Mouse (Mus musculus) C2C12 (cell line): Measurements from ENCODE around the gene Dapk1. TPM values are rescaled to one million over a fixed set of nuclear protein-coding genes. Genes with fewer than 3 reads are reported as not detected.

Experiments
- H3K27me3 ChIP-seq: one replicate; pipeline ENCODE4 v1.6.1; 2011; ENCODE audit not compliant: control insufficient read depth, insufficient read depth, insufficient read length
- H3K36me3 ChIP-seq: one replicate; pipeline ENCODE4 v1.6.1; 2011; ENCODE audit not compliant: control insufficient read depth, insufficient read depth
- H3K4me3 ChIP-seq: one replicate; pipeline ENCODE4 v1.5.1; 2011; ENCODE audit warnings: mild to moderate bottlenecking, control low read depth; ENCODE audit not compliant: poor library complexity, insufficient read depth, severe bottlenecking
- H3K79me2 ChIP-seq: one replicate; pipeline ENCODE4 v1.6.1; 2011; ENCODE audit not compliant: control insufficient read depth, insufficient read depth
- H3K79me3 ChIP-seq: one replicate; pipeline ENCODE4 v1.6.1; 2011; ENCODE audit warnings: low read depth, control low read depth
- H3ac ChIP-seq: one replicate; pipeline ENCODE3; 2011; ENCODE audit warnings: low read depth; ENCODE audit not compliant: control insufficient read depth, insufficient read length
- CEBPB ChIP-seq: IDR thresholded peaks from one replicate; pipeline ENCODE4 v1.6.1; 2011; ENCODE audit warnings: low read depth, mild to moderate bottlenecking, control low read depth, moderate library complexity
- CTCF ChIP-seq: IDR thresholded peaks from one replicate; pipeline ENCODE4 v1.5.1; 2011; ENCODE audit not compliant: control insufficient read depth, insufficient read depth, insufficient read length
- FOSL1 ChIP-seq: IDR thresholded peaks from one replicate; pipeline ENCODE4 v1.8.0; 2011; ENCODE audit warnings: mild to moderate bottlenecking, low read length; ENCODE audit not compliant: poor library complexity, insufficient read depth, severe bottlenecking
- MAX ChIP-seq: IDR thresholded peaks from one replicate; pipeline ENCODE4 v1.6.1; 2011; ENCODE audit warnings: mild to moderate bottlenecking, control low read depth
- MYOD1 ChIP-seq: IDR thresholded peaks from one replicate; pipeline ENCODE4 v1.6.1; 2011; ENCODE audit warnings: low read depth; ENCODE audit not compliant: control insufficient read depth, insufficient read length
- MYOG ChIP-seq: IDR thresholded peaks from one replicate; pipeline ENCODE4 v1.6.1; 2011; ENCODE audit not compliant: control insufficient read depth, insufficient read length; ENCODE audit errors: extremely low read depth
- USF1 ChIP-seq: IDR thresholded peaks from one replicate; pipeline ENCODE4 v1.6.1; 2011; ENCODE audit warnings: low read depth, mild to moderate bottlenecking, control low read depth, moderate library complexity
- polyA plus RNA-seq: library from polyadenylated mRNA; unstranded; fragments of >200 nt; fragmentation: generic; extraction: Trizol; gene quantifications from one replicate; pipeline ENCODE4 v1.2.1, GENCODE M21; 2012; ENCODE audit warnings: missing spikeins

Gene Dapk1
- polyA plus RNA-seq, 1 experiment = not detected

- Histone ChIP-seq H3K4me3 (no peak overlapping the region), H3K36me3 (no peaks in the 10 kb centered on the region), H3K79me2 (no peaks in the 10 kb centered on the region), H3ac (no peak overlapping the region), H3K79me3 (no peaks in the 10 kb centered on the region), H3K27me3 (no peaks in the 10 kb centered on the region)
- TF ChIP-seq USF1 (no peak), CEBPB (no peak), MYOG (no peak)
Observed at GRCm38 (mm10) chr13:60701671-60702171, 100.0 kb downstream of the Dapk1 start.

GRCm38 (mm10) chr13:60707541-60708468 is 106.1 kb downstream of the Dapk1 start:
- Histone ChIP-seq H3K36me3 (no peaks in the 10 kb centered on the region), H3ac (no peak overlapping the region), H3K4me3 (no peak overlapping the region), H3K27me3 (no peaks in the 10 kb centered on the region), H3K79me3 (no peaks in the 10 kb centered on the region), H3K79me2 (no peaks in the 10 kb centered on the region)
- no peak for TF ChIP-seq CTCF
- no peak for TF ChIP-seq MYOG
- TF ChIP-seq CEBPB = no peak
- no peak for TF ChIP-seq MYOD1
- no peak for TF ChIP-seq USF1
- TF ChIP-seq MAX = no peak
- no peak for TF ChIP-seq FOSL1

GRCm38 (mm10) chr13:60709136-60709535 is 107.4 kb downstream of the Dapk1 start:
- Histone ChIP-seq H3ac (no peak overlapping the region), H3K4me3 (no peak overlapping the region), H3K27me3 (peaks cover under 1% of the 10 kb centered on the region), H3K79me2 (no peaks in the 10 kb centered on the region), H3K79me3 (no peaks in the 10 kb centered on the region), H3K36me3 (no peaks in the 10 kb centered on the region)
- no peak for TF ChIP-seq MYOG
- TF ChIP-seq USF1 = no peak
- no peak for TF ChIP-seq CEBPB
- TF ChIP-seq CTCF = no peak
- no peak for TF ChIP-seq MYOD1
- TF ChIP-seq FOSL1 = no peak
- TF ChIP-seq MAX = no peak

GRCm38 (mm10) chr13:60710963-60711362 is 109.2 kb downstream of the Dapk1 start:
- TF ChIP-seq MAX = no peak
- no peak for TF ChIP-seq MYOG
- no peak for TF ChIP-seq CTCF
- no peak for TF ChIP-seq FOSL1
- TF ChIP-seq USF1 = no peak
- TF ChIP-seq CEBPB = no peak
- TF ChIP-seq MYOD1 = no peak
- Histone ChIP-seq H3K4me3 (no peak overlapping the region), H3ac (no peak overlapping the region), H3K79me2 (no peaks in the 10 kb centered on the region), H3K79me3 (no peaks in the 10 kb centered on the region), H3K27me3 (peaks cover 3% of the 10 kb centered on the region), H3K36me3 (no peaks in the 10 kb centered on the region)

GRCm38 (mm10) chr13:60713537-60713936 is 111.8 kb downstream of the Dapk1 start:
- no peak for TF ChIP-seq CEBPB
- Histone ChIP-seq H3K36me3 (no peaks in the 10 kb centered on the region), H3K79me2 (no peaks in the 10 kb centered on the region), H3K27me3 (peaks cover 3% of the 10 kb centered on the region), H3ac (no peak overlapping the region), H3K4me3 (no peak overlapping the region), H3K79me3 (no peaks in the 10 kb centered on the region)

- Histone ChIP-seq H3K4me3 (no peak overlapping the region), H3K36me3 (no peaks in the 10 kb centered on the region), H3K27me3 (peaks cover 3% of the 10 kb centered on the region), H3K79me2 (no peaks in the 10 kb centered on the region), H3ac (no peak overlapping the region), H3K79me3 (no peaks in the 10 kb centered on the region)
- TF ChIP-seq CEBPB = no peak
- TF ChIP-seq MYOD1 = no peak
- TF ChIP-seq FOSL1 = no peak
- no peak for TF ChIP-seq USF1
- TF ChIP-seq MAX = no peak
- TF ChIP-seq CTCF = no peak
- no peak for TF ChIP-seq MYOG
Observed at GRCm38 (mm10) chr13:60716107-60716506, 114.4 kb downstream of the Dapk1 start.
